Mouse (Mus musculus): ENCODE results near the gene Ampd1. TPM values are rescaled to one million over a fixed set of nuclear protein-coding genes. Genes with fewer than 3 reads are reported as not detected.

Ampd1 gene
- total and polyA plus RNA-seq, 3 experiments: 0.49 TPM; not detected in 2

GRCm38 (mm10) chr3:103100735-103101134 lies 26.9 kb downstream of the Ampd1 start:
- Histone ChIP-seq H3K4me1 (ENCODE audit: insufficient read depth, low read depth, low read length) (peaks cover 18% of the 10 kb centered on the region), H3K27me3 (ENCODE audit: insufficient read depth, low read length) (peaks cover 13% of the 10 kb centered on the region), H3K9me3 (replicated peaks) (no peaks in the 10 kb centered on the region), H3K4me3 (ENCODE audit: low read depth, low read length) (no peak overlapping the region), H3K36me3 (replicated peaks) (no peaks in the 10 kb centered on the region)
- TF ChIP-seq GATA1 (IDR thresholded peaks at IDR 0.05; ENCODE audit: borderline replicate concordance, low read length) (no peak), GATA2 (IDR thresholded peaks at IDR 0.05; ENCODE audit: borderline replicate concordance, low read depth, low read length) (no peak), TAL1 (conservative IDR thresholded peaks at IDR 0.05; ENCODE audit: low read depth, low read length) (no peak)
- DNase-seq (ENCODE audit: low spot score) (peak; percentile 15), ATAC-seq (ENCODE audit: extremely low read depth, insufficient number of reproducible peaks, low FRiP score, poor library complexity, severe bottlenecking) (no peak)

- ATAC-seq (ENCODE audit: extremely low read depth, insufficient number of reproducible peaks, low FRiP score, poor library complexity, severe bottlenecking) (no peak), DNase-seq (ENCODE audit: low spot score) (no peak)
- Histone ChIP-seq H3K4me1 (ENCODE audit: insufficient read depth, low read depth, low read length) (peaks cover 18% of the 10 kb centered on the region), H3K36me3 (replicated peaks) (no peaks in the 10 kb centered on the region), H3K27me3 (ENCODE audit: insufficient read depth, low read length) (peaks cover 13% of the 10 kb centered on the region), H3K9me3 (replicated peaks) (no peaks in the 10 kb centered on the region), H3K4me3 (ENCODE audit: low read depth, low read length) (no peak overlapping the region)
- TF ChIP-seq GATA1 (IDR thresholded peaks at IDR 0.05; ENCODE audit: borderline replicate concordance, low read length): no peak
- TF ChIP-seq GATA2 (IDR thresholded peaks at IDR 0.05; ENCODE audit: borderline replicate concordance, low read depth, low read length): no peak
- no peak for TF ChIP-seq CTCF (IDR thresholded peaks at IDR 0.05; ENCODE audit: low read depth, low read length)
- TF ChIP-seq TAL1 (conservative IDR thresholded peaks at IDR 0.05; ENCODE audit: low read depth, low read length): no peak
- TF ChIP-seq POLR2AphosphoS5 (IDR thresholded peaks at IDR 0.05; ENCODE audit: insufficient replicate concordance, low read depth, low read length): no peak
These were observed 27.4 kb downstream of the Ampd1 start for GRCm38 (mm10) chr3:103101194-103101593.

DNA sequence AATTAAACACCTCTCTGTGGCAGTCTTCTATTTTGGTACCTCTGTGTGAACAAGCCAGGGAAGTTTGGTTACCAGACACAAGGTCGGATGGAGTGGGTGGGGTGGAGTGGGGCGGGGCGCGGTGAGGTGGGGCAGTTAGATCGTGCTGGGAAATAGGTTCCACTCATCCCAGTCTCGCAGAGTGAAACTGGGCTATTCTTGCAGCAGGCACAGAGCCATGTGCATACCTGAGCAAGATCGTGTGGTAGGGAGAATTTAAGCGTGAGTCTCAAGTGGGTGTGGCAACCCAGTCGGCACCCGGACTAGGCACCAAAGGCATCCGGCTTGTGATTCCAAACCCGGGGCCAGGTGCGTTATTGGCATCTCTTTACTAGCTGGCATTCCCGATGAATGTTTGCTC lies 28.1 kb downstream of the Ampd1 start:
- DNase-seq (ENCODE audit: low spot score): peak; percentile 15
- Histone ChIP-seq H3K4me3 (ENCODE audit: low read depth, low read length) (peak overlapping the region; percentile 86), H3K9me3 (replicated peaks) (no peaks in the 10 kb centered on the region), H3K4me1 (ENCODE audit: insufficient read depth, low read depth, low read length) (peaks cover 18% of the 10 kb centered on the region), H3K27me3 (ENCODE audit: insufficient read depth, low read length) (peaks cover 13% of the 10 kb centered on the region), H3K36me3 (replicated peaks) (no peaks in the 10 kb centered on the region)
- no peak for TF ChIP-seq CTCF (IDR thresholded peaks at IDR 0.05; ENCODE audit: low read depth, low read length)
- no peak for TF ChIP-seq TAL1 (conservative IDR thresholded peaks at IDR 0.05; ENCODE audit: low read depth, low read length)
- no peak for TF ChIP-seq POLR2AphosphoS5 (IDR thresholded peaks at IDR 0.05; ENCODE audit: insufficient replicate concordance, low read depth, low read length)
- TF ChIP-seq GATA2 (IDR thresholded peaks at IDR 0.05; ENCODE audit: borderline replicate concordance, low read depth, low read length): no peak
- no peak for TF ChIP-seq GATA1 (IDR thresholded peaks at IDR 0.05; ENCODE audit: borderline replicate concordance, low read length)
- ATAC-seq (ENCODE audit: extremely low read depth, insufficient number of reproducible peaks, low FRiP score, poor library complexity, severe bottlenecking): no peak

GRCm38 (mm10) chr3:103102454-103103390 lies 28.9 kb downstream of the Ampd1 start, which contains the start of gene Dennd2c:
TSS of gene Dennd2c (plus strand) at chr3:103102604.
- Histone ChIP-seq H3K27me3 (ENCODE audit: insufficient read depth, low read length) (peaks cover 10% of the 10 kb centered on the region), H3K4me1 (ENCODE audit: insufficient read depth, low read depth, low read length) (peaks cover 18% of the 10 kb centered on the region), H3K4me3 (ENCODE audit: low read depth, low read length) (peak within 1 kb of the TSS; percentile 86), H3K36me3 (replicated peaks) (no peaks in the 10 kb centered on the region), H3K9me3 (replicated peaks) (no peaks in the 10 kb centered on the region)
- peak; percentile 97 for ATAC-seq (ENCODE audit: extremely low read depth, insufficient number of reproducible peaks, low FRiP score, poor library complexity, severe bottlenecking)
- TF ChIP-seq POLR2AphosphoS5 (IDR thresholded peaks at IDR 0.05; ENCODE audit: insufficient replicate concordance, low read depth, low read length) (no peak), TAL1 (conservative IDR thresholded peaks at IDR 0.05; ENCODE audit: low read depth, low read length) (no peak), GATA2 (IDR thresholded peaks at IDR 0.05; ENCODE audit: borderline replicate concordance, low read depth, low read length) (no peak), CTCF (IDR thresholded peaks at IDR 0.05; ENCODE audit: low read depth, low read length) (no peak), GATA1 (IDR thresholded peaks at IDR 0.05; ENCODE audit: borderline replicate concordance, low read length) (no peak)
- peak; percentile 91 for DNase-seq (ENCODE audit: low spot score)

- ATAC-seq (ENCODE audit: extremely low read depth, insufficient number of reproducible peaks, low FRiP score, poor library complexity, severe bottlenecking): no peak
- H3K9me3 ChIP-seq (replicated peaks): no peaks in the 10 kb centered on the region
- TF ChIP-seq GATA2 (IDR thresholded peaks at IDR 0.05; ENCODE audit: borderline replicate concordance, low read depth, low read length) (no peak), CTCF (IDR thresholded peaks at IDR 0.05; ENCODE audit: low read depth, low read length) (no peak), TAL1 (conservative IDR thresholded peaks at IDR 0.05; ENCODE audit: low read depth, low read length) (no peak), POLR2AphosphoS5 (IDR thresholded peaks at IDR 0.05; ENCODE audit: insufficient replicate concordance, low read depth, low read length) (no peak), GATA1 (IDR thresholded peaks at IDR 0.05; ENCODE audit: borderline replicate concordance, low read length) (no peak)
- H3K36me3 ChIP-seq (replicated peaks): no peaks in the 10 kb centered on the region
- H3K4me3 ChIP-seq (ENCODE audit: low read depth, low read length): no peak overlapping the region
- H3K27me3 ChIP-seq (ENCODE audit: insufficient read depth, low read length): no peaks in the 10 kb centered on the region
- peaks cover 10% of the 10 kb centered on the region for H3K4me1 ChIP-seq (ENCODE audit: insufficient read depth, low read depth, low read length)
- DNase-seq (ENCODE audit: low spot score): no peak
These were observed 33.9 kb downstream of the Ampd1 start for GRCm38 (mm10) chr3:103107565-103108240.

GRCm38 (mm10) chr3:103112216-103112615 lies 38.4 kb downstream of the Ampd1 start:
- TF ChIP-seq TAL1 (conservative IDR thresholded peaks at IDR 0.05; ENCODE audit: low read depth, low read length): no peak
- TF ChIP-seq CTCF (IDR thresholded peaks at IDR 0.05; ENCODE audit: low read depth, low read length): no peak
- no peak for TF ChIP-seq GATA1 (IDR thresholded peaks at IDR 0.05; ENCODE audit: borderline replicate concordance, low read length)
- TF ChIP-seq GATA2 (IDR thresholded peaks at IDR 0.05; ENCODE audit: borderline replicate concordance, low read depth, low read length): no peak
- no peak for TF ChIP-seq POLR2AphosphoS5 (IDR thresholded peaks at IDR 0.05; ENCODE audit: insufficient replicate concordance, low read depth, low read length)
- no peaks in the 10 kb centered on the region for H3K27me3 ChIP-seq (ENCODE audit: insufficient read depth, low read length)
- ATAC-seq (ENCODE audit: extremely low read depth, insufficient number of reproducible peaks, low FRiP score, poor library complexity, severe bottlenecking) (no peak; the same call in 1 of the 2 replicates), DNase-seq (ENCODE audit: low spot score) (peak; percentile 14)
- no peaks in the 10 kb centered on the region for H3K36me3 ChIP-seq (replicated peaks)
- H3K4me1 ChIP-seq (ENCODE audit: insufficient read depth, low read depth, low read length): peaks cover 7% of the 10 kb centered on the region
- H3K9me3 ChIP-seq (replicated peaks): no peaks in the 10 kb centered on the region
- no peak overlapping the region for H3K4me3 ChIP-seq (ENCODE audit: low read depth, low read length)

Data from G1E (cell line).